Mouse (Mus musculus) retina, postnatal 7 days (tissue): ENCODE measurements around the gene Lama5.
"Not testable (repeated sequence)": the region's sequence is repeated elsewhere in the genome, so short reads cannot be mapped to it uniquely, and the experiment has no call there.

Experiments
- DNase-seq: peaks from one replicate; pipeline ENCODE4 v3.0.0-alpha.2; 2012; ENCODE audit warnings: low read depth, low spot score

Gene Lama5

GRCm38 (mm10) chr2:180225762-180226378 is at the start of gene Lama5:
Gene Lama5, minus strand, starts transcription at chr2:180225859.
- no peak for DNase-seq

DNA sequence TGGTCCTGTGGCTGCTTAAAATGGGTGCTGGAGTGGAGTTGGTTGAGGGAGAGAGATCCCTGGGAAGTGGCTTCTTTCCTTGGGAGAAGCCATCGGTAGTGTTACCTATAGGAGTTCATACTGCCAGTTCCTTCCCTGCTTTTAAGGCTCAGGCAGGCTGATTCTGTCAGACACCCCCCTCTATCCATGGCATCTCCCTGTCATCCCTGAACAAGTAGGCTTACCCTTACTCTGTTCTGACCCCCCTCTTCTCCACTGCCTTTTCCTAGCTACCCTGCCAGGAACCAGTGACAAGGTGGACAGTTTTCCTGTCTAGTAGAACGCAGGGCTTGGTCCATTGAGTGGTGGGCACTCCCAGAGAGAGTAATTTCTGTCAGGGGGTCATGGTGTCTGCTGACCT is 48.9 kb upstream of the Lama5 start:
- no peak for DNase-seq

DNA sequence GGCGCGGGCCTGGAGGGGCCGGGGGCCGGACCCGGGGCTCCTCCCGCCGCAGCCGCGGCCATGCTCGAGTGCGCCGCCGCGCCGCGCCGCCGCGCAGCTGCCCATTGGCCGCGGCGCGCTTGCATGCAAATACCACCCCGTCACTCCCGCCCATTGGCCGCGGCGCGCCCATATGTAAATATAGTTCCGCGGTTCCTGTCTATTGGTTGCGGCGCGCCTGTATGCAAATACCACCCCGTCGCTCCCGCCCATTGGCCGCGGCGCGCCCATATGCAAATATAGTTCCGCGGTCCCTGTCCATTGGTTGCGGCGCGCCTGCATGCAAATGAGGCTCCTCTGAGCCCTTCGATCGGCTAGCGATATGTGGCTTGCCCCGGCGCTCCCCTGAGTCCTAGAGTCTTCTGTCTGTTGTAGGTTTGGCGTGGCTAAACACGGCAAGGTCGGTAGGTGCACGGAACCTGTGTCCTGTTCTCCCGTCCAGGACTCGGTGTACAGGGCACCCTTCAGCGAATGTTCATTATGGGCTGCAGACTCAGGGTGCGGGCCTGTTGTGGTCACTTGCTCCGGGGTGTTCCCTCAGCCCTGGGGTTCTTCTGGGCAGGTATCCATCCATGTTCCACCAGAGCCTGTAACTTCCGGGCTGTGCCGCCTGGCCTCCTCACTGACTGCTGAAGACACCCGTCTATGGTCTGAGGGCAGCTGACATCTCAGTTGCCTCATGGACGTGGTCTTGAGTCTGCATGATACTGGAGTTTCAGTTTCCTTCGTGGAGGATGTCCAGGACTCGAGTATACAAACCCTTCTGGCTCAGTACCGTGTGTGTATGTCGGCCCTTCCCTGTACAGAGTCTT is 48.0 kb upstream of the Lama5 start, which contains the start of gene Cables2:
Gene Cables2 (minus strand): TSS at position 103 of the 851 bp plus-strand sequence.
- DNase-seq, result peak; percentile 92

DNA sequence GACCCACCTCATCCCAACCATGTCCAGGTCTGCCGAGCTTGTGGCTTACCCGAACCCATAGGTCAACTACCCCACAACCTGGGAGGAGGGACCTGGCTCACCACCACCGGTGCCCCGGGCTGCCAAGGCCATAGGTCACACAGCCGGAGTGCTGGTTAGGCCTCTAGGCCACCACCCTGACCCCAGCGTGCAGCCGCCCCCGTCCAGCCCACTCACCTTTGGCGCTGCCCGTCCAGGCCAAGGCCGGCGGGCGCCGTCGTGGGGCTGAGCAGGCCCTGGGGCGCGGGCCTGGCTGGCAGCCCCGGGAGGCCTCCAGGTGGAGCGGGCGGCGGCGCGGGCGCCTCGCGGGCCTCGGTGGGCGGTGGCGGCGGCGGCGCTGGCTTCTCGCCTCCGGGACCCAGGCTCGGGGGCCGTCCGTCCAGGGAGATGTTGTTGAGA is 47.2 kb upstream of the Lama5 start:
- DNase-seq, result peak; percentile 19

- DNase-seq, result no peak
These were observed 46.2 kb upstream of the Lama5 start for GRCm38 (mm10) chr2:180271804-180272395.

GRCm38 (mm10) chr2:180270537-180271255 is 45.0 kb upstream of the Lama5 start:
- no peak for DNase-seq

DNA sequence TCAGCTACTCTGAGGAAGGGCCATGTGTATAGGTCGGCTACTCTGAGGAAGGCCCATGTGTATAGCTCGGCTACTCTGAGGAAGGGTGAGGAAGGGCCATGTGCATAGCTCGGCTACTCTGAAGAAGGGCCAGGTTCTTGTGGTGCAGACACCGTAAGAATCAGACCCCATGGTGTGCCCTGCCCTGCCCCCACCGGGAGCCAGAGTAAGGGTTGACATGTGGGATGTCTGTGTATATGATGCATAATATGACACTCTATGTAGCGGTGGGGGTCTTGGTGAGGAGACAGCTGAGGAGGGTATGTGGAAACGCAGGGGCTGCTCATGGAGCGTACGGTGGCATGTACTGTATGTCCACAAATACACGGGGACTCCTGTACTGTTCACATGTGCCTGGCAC is 43.7 kb upstream of the Lama5 start:
- no peak for DNase-seq

GRCm38 (mm10) chr2:180267955-180268354 is 42.3 kb upstream of the Lama5 start:
- no peak for DNase-seq

DNA sequence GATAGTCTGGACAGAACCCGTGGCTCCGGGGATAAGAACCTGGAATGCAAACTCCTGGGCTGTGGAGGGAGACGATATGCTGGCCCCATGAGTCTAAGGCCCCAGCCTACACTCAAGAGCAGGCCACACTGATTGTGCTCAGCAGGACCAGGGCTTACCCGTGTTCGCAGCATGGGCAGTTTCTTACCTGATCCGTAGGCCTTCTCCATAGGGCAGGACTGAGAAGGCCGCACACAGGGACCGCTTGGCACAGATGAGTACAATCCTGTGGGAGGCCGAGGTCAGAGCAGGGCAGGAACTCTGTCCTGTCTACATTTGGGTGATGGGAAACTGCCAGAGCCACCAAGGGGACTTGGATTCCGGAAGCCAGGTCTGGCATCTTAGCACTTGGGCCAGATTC is 37.2 kb upstream of the Lama5 start:
- DNase-seq, result no peak

DNA sequence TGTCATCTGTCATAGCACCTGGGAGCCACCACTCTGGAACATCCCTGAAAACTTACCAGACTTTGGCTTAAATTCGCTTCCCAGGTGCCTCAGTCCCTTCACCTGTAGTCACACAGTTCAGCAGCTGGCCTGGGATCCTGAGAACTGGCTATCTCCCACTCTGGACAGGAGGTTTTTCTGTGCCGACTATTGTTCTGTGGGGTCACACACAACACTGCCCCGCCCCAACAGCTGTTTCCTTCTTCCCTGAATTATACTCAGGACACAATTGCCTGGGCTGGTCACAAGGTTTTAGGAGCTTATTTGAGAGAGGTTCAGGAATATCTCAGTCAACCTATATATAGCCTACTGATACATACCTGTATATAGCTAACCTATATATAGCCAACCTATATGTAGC is 36.8 kb upstream of the Lama5 start:
- no peak for DNase-seq

GRCm38 (mm10) chr2:180261901-180262300 is 36.2 kb upstream of the Lama5 start:
- no peak for DNase-seq

DNA sequence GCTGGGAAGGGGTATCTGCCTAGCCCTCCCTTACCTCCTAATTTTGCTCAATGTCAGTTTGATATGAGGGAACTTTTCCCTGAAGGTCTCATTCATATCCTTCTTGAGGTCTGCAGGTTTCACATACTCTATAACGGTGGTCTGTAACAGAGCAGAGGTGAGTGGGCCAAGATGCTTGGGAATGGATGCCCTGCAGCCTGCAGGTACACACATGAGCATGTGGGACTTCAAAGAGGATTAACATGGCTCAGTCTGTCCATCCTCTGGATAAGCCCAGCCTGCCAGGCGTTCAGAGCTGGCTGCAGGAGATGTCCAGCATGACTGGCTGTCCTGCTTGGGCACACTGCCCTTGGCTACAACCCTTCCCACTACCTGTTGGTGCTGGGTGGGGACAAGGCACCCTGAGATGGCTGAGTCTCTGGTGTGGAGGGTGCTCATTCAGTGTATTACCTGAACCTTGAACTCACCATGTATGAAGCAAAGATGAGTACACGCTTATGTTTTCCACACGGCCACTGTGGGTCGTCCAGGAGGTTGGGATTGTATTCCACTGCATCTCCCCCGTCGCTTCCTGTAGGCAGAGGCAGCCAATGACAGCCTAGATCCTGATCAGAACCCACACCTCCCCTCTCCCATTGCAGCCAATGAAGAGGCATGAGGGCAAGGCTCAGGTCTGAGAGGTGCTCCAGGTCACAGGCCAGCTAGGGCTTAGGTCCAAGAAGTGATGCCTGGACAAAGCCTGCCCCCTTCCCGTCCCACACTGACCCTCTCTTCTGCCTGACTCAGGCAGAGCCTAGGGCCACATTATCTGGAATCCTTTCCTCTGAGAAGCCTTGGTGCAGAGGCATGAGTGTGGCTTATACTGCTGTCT is 35.2 kb upstream of the Lama5 start:
- DNase-seq, result no peak

GRCm38 (mm10) chr2:180259826-180260609 is 34.4 kb upstream of the Lama5 start:
- DNase-seq, result not testable (repeated sequence)

DNA sequence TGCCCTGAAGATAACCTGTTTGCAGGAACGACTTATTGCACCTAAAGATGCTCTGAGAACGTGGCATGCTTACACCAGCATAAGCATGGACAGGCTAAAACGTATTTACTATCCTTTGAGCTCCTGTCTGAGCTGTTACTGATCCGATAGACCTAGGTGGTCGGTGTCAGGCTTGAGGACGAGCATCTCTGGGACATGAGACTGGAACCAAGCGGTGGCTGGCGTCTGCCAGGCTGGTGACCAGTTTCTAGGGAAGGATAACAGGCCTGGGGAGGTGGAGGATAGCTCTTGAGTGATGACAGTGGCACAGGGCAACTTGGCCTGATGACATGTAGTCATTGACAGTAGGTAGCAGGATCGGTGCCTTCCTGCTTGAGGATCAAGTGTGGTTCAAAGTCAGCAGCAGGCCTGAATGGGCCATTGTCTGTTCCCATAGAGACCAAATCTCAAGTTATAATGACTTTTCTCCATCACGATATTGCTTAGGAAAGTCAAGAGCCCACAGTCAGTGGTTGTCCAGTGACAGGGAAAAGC is 33.4 kb upstream of the Lama5 start:
- not testable (repeated sequence) for DNase-seq

DNA sequence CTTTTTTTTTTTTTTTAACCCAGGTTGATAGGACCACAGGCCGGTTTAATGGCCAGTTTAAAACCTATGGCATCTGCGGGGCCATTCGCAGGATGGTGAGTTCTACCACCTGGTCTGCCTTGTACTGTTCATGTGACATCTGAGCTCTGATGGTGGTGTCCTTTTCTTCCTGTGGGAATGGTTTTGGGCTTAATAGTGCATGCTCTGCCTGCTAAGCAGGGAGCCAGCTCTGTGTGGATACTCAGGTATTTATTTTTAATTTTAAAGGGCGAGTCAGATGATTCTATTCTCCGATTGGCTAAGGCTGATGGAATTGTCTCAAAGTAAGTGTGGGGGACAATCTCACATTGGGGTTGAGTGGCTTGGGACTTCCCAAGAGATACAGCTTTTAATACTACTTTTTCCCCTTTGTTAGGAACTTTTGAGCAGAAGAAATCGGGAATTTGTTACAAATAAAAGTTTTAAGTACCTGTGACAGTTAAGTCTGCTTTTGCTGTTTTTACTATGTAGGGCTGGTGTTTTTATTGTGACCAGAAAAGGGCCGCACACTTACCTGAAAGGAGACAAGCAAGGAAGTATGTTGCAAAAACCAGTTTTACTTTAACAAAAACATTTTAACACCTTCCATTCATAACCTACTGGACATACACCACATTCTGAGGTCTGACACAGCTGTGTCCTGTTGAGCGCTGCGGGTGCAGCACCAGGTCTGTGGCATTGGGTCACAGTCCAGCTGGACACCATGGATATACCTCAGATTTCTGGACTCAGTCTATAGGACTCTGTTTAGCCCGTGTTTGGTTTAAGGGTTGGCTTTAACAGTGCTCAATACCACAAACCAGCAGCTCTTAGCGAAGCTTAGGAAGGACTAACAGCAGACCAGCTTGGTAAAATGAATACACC is 32.6 kb upstream of the Lama5 start:
- no peak for DNase-seq

GRCm38 (mm10) chr2:180257001-180257521 is 31.4 kb upstream of the Lama5 start, which contains the start of gene Rps21:
Gene Rps21, plus strand, starts transcription at chr2:180257377.
- DNase-seq, result peak; percentile 98

- DNase-seq, result peak; percentile 34
These were observed 30.8 kb upstream of the Lama5 start for GRCm38 (mm10) chr2:180256296-180257000.

GRCm38 (mm10) chr2:180255701-180256100 is 30.0 kb upstream of the Lama5 start:
- DNase-seq, result no peak
